Mouse (Mus musculus): ENCODE data around the gene Slc5a11. TPM values are rescaled to one million over a fixed set of nuclear protein-coding genes. Genes with fewer than 3 reads are reported as not detected.

Slc5a11 gene
- total RNA-seq, 1 experiment, result 22.0 TPM

- no peak overlapping the region for H3K27ac ChIP-seq (ENCODE audit: insufficient read depth, low read depth, low read length, poor library complexity, severe bottlenecking)
- peaks cover 52% of the 10 kb centered on the region for H3K36me3 ChIP-seq (ENCODE audit: control insufficient read depth, insufficient read depth, low read length, poor library complexity, severe bottlenecking)
- H3K9ac ChIP-seq (ENCODE audit: insufficient read depth, low read depth, low read length, poor library complexity, severe bottlenecking), result no peak overlapping the region
- no peaks in the 10 kb centered on the region for H3K9me3 ChIP-seq (ENCODE audit: control insufficient read depth, insufficient read depth, low read depth, low read length)
- no peak overlapping the region for H3K4me3 ChIP-seq (ENCODE audit: insufficient read depth in 1 of 2, low read depth in 1 of 2, low read length in 2 of 2, poor library complexity in 1 of 2, severe bottlenecking in 1 of 2)
- no peak for DNase-seq (ENCODE audit: low read depth, low spot score)
- TF ChIP-seq ZNF384 (IDR thresholded peaks at IDR 0.05; ENCODE audit: low read depth, low read length), result no peak
- in situ Hi-C loops (cut with MboI; ENCODE audit: low sequenced_read_pairs in 2 of 2, unreplicated experiment in 2 of 2), result no loop called here
- H3K4me1 ChIP-seq (ENCODE audit: control insufficient read depth in 2 of 2, insufficient read depth in 2 of 2, low read length in 2 of 2, poor library complexity in 1 of 2), result no peaks in the 10 kb centered on the region
These were observed 27.3 kb upstream of the Slc5a11 start for GRCm38 (mm10) chr7:123187246-123187645.

- Histone ChIP-seq H3K9me3 (ENCODE audit: control insufficient read depth, insufficient read depth, low read depth, low read length) (no peaks in the 10 kb centered on the region), H3K4me3 (ENCODE audit: insufficient read depth in 1 of 2, low read depth in 1 of 2, low read length in 2 of 2, poor library complexity in 1 of 2, severe bottlenecking in 1 of 2) (no peak overlapping the region), H3K36me3 (ENCODE audit: control insufficient read depth, insufficient read depth, low read length, poor library complexity, severe bottlenecking) (peaks cover 51% of the 10 kb centered on the region), H3K4me1 (ENCODE audit: control insufficient read depth in 2 of 2, insufficient read depth in 2 of 2, low read length in 2 of 2, poor library complexity in 1 of 2) (no peaks in the 10 kb centered on the region), H3K27ac (ENCODE audit: insufficient read depth, low read depth, low read length, poor library complexity, severe bottlenecking) (no peak overlapping the region), H3K9ac (ENCODE audit: insufficient read depth, low read depth, low read length, poor library complexity, severe bottlenecking) (no peak overlapping the region)
- DNase-seq (ENCODE audit: low read depth, low spot score), result no peak
- no peak for TF ChIP-seq ZNF384 (IDR thresholded peaks at IDR 0.05; ENCODE audit: low read depth, low read length)
- no peak for TF ChIP-seq MAFK (IDR thresholded peaks at IDR 0.05; ENCODE audit: insufficient read depth, low read depth, low read length)
- TF ChIP-seq CHD2 (IDR thresholded peaks at IDR 0.05; ENCODE audit: low read depth, low read length), result no peak
- in situ Hi-C loops (cut with MboI; ENCODE audit: low sequenced_read_pairs in 2 of 2, unreplicated experiment in 2 of 2), result no loop called here
These were observed 26.1 kb upstream of the Slc5a11 start for GRCm38 (mm10) chr7:123188462-123188861.

- no peaks in the 10 kb centered on the region for H3K9me3 ChIP-seq (ENCODE audit: control insufficient read depth, insufficient read depth, low read depth, low read length)
- no peak overlapping the region for H3K9ac ChIP-seq (ENCODE audit: insufficient read depth, low read depth, low read length, poor library complexity, severe bottlenecking)
- no peaks in the 10 kb centered on the region for H3K4me1 ChIP-seq (ENCODE audit: control insufficient read depth in 2 of 2, insufficient read depth in 2 of 2, low read length in 2 of 2, poor library complexity in 1 of 2)
- H3K4me3 ChIP-seq (ENCODE audit: insufficient read depth in 1 of 2, low read depth in 1 of 2, low read length in 2 of 2, poor library complexity in 1 of 2, severe bottlenecking in 1 of 2), result no peak overlapping the region
- DNase-seq (ENCODE audit: low read depth, low spot score), result no peak
- TF ChIP-seq HCFC1 (IDR thresholded peaks at IDR 0.05; ENCODE audit: borderline replicate concordance, insufficient read depth, low read length) (no peak), ZNF384 (IDR thresholded peaks at IDR 0.05; ENCODE audit: low read depth, low read length) (no peak), CHD2 (IDR thresholded peaks at IDR 0.05; ENCODE audit: low read depth, low read length) (no peak), MAFK (IDR thresholded peaks at IDR 0.05; ENCODE audit: insufficient read depth, low read depth, low read length) (no peak), ZC3H11A (IDR thresholded peaks at IDR 0.05; ENCODE audit: borderline replicate concordance, low read depth, low read length) (no peak)
- in situ Hi-C loops (cut with MboI; ENCODE audit: low sequenced_read_pairs in 2 of 2, unreplicated experiment in 2 of 2), result no loop called here
- H3K36me3 ChIP-seq (ENCODE audit: control insufficient read depth, insufficient read depth, low read length, poor library complexity, severe bottlenecking), result peaks cover 47% of the 10 kb centered on the region
- no peak overlapping the region for H3K27ac ChIP-seq (ENCODE audit: insufficient read depth, low read depth, low read length, poor library complexity, severe bottlenecking)
These were observed 24.8 kb upstream of the Slc5a11 start for GRCm38 (mm10) chr7:123189762-123190161.

- no peak for DNase-seq (ENCODE audit: low read depth, low spot score)
- no peak overlapping the region for H3K4me3 ChIP-seq (ENCODE audit: insufficient read depth in 1 of 2, low read depth in 1 of 2, low read length in 2 of 2, poor library complexity in 1 of 2, severe bottlenecking in 1 of 2)
- in situ Hi-C loops (cut with MboI; ENCODE audit: low sequenced_read_pairs in 2 of 2, unreplicated experiment in 2 of 2), result no loop called here
- no peak for TF ChIP-seq ZNF384 (IDR thresholded peaks at IDR 0.05; ENCODE audit: low read depth, low read length)
- TF ChIP-seq HCFC1 (IDR thresholded peaks at IDR 0.05; ENCODE audit: borderline replicate concordance, insufficient read depth, low read length), result no peak
- no peak for TF ChIP-seq MAFK (IDR thresholded peaks at IDR 0.05; ENCODE audit: insufficient read depth, low read depth, low read length)
- no peak for TF ChIP-seq CHD2 (IDR thresholded peaks at IDR 0.05; ENCODE audit: low read depth, low read length)
- no peak for TF ChIP-seq ZC3H11A (IDR thresholded peaks at IDR 0.05; ENCODE audit: borderline replicate concordance, low read depth, low read length)
- H3K9me3 ChIP-seq (ENCODE audit: control insufficient read depth, insufficient read depth, low read depth, low read length), result no peaks in the 10 kb centered on the region
- no peak overlapping the region for H3K27ac ChIP-seq (ENCODE audit: insufficient read depth, low read depth, low read length, poor library complexity, severe bottlenecking)
- no peak overlapping the region for H3K9ac ChIP-seq (ENCODE audit: insufficient read depth, low read depth, low read length, poor library complexity, severe bottlenecking)
- peaks cover 42% of the 10 kb centered on the region for H3K36me3 ChIP-seq (ENCODE audit: control insufficient read depth, insufficient read depth, low read length, poor library complexity, severe bottlenecking)
- no peaks in the 10 kb centered on the region for H3K4me1 ChIP-seq (ENCODE audit: control insufficient read depth in 2 of 2, insufficient read depth in 2 of 2, low read length in 2 of 2, poor library complexity in 1 of 2)
These were observed 22.8 kb upstream of the Slc5a11 start for GRCm38 (mm10) chr7:123191731-123192130.

- no peak for DNase-seq (ENCODE audit: low read depth, low spot score)
- Histone ChIP-seq H3K4me3 (ENCODE audit: insufficient read depth in 1 of 2, low read depth in 1 of 2, low read length in 2 of 2, poor library complexity in 1 of 2, severe bottlenecking in 1 of 2) (no peak overlapping the region), H3K27ac (ENCODE audit: insufficient read depth, low read depth, low read length, poor library complexity, severe bottlenecking) (no peak overlapping the region), H3K9ac (ENCODE audit: insufficient read depth, low read depth, low read length, poor library complexity, severe bottlenecking) (no peak overlapping the region), H3K4me1 (ENCODE audit: control insufficient read depth in 2 of 2, insufficient read depth in 2 of 2, low read length in 2 of 2, poor library complexity in 1 of 2) (no peaks in the 10 kb centered on the region), H3K9me3 (ENCODE audit: control insufficient read depth, insufficient read depth, low read depth, low read length) (no peaks in the 10 kb centered on the region), H3K36me3 (ENCODE audit: control insufficient read depth, insufficient read depth, low read length, poor library complexity, severe bottlenecking) (peaks cover 36% of the 10 kb centered on the region)
- TF ChIP-seq ZC3H11A (IDR thresholded peaks at IDR 0.05; ENCODE audit: borderline replicate concordance, low read depth, low read length) (no peak), CHD2 (IDR thresholded peaks at IDR 0.05; ENCODE audit: low read depth, low read length) (no peak)
- in situ Hi-C loops (cut with MboI; ENCODE audit: low sequenced_read_pairs in 2 of 2, unreplicated experiment in 2 of 2), result no loop called here
These were observed 21.4 kb upstream of the Slc5a11 start for GRCm38 (mm10) chr7:123193201-123193600.
